Mouse (Mus musculus): ENCODE data around the gene Cacna1a.

The Cacna1a gene

DNA sequence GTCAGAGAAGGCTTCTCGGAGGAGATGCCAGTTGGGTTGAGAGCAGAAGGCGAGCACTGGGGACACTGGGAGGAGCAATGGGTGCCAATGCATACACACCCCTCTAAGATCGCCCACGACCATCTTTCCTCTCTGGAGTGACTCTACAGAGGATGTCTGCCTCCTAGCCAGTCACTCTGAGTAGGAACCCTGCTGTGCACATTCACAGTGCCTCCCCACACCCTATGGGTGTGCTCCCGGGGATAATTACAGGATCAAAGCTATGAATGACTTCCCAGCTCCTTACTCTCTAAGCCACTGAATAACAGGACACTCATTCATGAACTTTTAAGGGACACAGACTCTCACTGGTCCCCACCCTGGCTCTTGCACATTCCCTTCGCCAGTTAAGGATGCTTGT is 151.1 kb downstream of the Cacna1a start:
- DNase-seq (ENCODE audit: low read depth), result no peak

- no peak for DNase-seq (ENCODE audit: low read depth)
These were observed 154.2 kb downstream of the Cacna1a start for GRCm38 (mm10) chr8:84542481-84542880.

DNA sequence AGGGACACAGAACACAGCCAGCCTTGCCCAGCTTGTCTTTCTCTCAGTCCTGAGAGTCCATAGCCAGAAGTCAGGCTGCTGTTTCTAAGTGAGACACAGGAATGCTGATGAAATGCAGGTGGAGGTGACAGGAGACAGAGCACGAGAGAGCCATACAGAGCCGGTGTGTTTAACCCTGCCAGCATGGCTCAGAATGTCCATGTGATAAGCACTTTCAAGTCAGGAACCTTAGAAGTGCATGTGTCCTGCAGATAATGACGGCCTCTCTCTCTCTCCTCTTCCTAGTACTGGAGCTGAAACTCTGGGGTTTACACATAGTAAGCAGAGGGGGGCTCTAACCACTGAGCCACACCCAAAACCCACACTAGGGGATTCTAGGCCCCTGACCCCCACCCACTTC is 157.3 kb downstream of the Cacna1a start:
- peak; percentile 41 for DNase-seq (ENCODE audit: low read depth)

DNA sequence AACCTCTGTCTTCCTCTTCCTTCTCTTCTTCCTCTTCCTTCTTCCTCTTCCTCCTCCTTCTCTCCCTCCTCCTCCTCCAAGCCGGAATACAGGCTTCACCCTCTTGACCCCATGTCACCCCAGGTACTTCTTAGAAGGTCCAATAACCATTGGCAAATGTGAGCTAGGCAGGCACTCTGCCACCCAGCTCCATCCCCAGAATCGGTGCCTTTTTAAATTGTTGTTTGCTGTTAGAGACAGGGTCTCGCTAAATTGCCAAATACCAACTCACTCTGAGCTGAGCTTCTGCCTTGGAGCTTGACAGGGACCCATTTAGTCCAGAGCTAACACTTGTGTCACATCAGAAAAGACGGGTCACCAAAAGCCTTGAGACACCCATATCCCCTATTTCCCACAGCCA is 164.2 kb downstream of the Cacna1a start:
- no peak for DNase-seq (ENCODE audit: low read depth)

GRCm38 (mm10) chr8:84553106-84553505 is 164.9 kb downstream of the Cacna1a start:
- DNase-seq (ENCODE audit: low read depth), result no peak

- no peak for DNase-seq (ENCODE audit: low read depth)
These were observed 165.4 kb downstream of the Cacna1a start for GRCm38 (mm10) chr8:84553617-84554016.

DNA sequence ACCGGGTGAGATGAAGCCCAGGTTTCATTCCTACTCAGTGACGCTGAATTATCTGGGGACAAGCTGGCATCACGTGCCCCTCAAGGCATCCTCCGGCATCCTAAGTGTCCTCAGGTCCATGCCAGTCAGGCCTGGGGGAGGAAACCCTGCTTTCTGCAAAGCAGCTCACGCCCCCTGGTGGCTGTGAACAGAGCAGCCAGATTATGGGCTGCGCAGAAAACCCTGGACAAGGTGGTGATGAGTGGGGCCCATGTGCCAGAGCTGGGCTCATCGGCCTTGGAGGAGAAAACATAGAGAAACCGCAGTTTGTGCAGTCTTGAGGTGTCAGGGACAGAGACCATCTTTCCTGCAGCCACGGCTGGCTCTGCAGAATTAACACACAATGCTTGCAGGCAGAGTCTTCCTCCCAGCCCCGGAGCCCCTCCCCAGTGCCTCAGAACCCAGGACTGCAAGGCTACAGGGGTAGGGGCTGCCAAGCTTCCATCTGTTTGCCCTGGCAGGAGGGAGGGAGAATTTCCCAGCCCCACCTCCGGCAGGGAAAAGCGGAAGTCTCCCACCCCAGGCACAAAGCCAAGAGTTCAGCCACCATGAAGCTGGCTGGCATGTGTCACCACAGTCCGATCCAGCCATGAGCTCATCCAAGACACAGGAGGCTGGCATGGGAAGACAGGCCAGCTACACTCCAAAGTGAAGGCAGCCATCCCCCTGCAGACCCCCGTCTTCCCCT is 166.2 kb downstream of the Cacna1a start:
- peak; percentile 36 for DNase-seq (ENCODE audit: low read depth)

GRCm38 (mm10) chr8:84555269-84555668 is 167.0 kb downstream of the Cacna1a start:
- DNase-seq (ENCODE audit: low read depth), result no peak

DNA sequence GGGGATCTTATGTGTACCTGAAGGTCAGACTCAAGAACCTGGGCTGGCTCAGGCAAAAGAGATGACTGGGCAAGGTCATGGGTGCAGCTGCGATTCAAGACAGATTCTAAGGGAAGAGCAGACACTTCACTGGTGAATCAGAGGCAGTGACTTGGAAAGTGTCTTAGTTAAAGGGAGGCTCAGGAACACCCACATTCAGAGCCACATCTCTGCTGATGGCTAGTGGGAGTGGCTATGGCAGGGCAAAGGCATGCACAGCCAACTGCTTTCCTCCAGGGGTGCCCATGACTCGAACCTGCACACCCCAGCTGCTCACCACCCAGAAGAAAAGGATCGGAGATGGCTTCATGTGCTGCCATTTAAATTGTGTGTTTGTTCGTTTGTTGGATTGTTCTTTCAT is 169.7 kb downstream of the Cacna1a start:
- DNase-seq (ENCODE audit: low read depth), result no peak

GRCm38 (mm10) chr8:84559121-84559604 is 170.9 kb downstream of the Cacna1a start:
- no peak for DNase-seq (ENCODE audit: low read depth)

DNA sequence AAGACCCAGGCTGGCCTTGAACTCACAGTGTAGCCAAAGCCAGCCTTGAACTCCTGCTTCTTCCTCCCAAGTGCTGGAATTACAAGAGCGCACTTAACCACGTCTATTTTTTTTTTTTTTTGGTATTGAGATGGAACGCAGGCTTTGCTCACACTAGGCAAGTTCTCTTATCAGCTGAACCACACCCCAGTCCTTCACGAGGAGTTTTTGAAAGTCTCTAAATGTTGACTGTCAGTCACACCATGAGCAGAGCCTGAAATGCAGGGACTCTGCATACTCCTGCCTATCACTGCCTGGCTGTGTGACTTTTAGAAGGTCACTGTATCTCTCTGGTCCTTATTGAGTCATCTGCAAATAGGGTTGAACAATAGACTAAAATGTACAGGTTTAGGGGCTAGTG is 173.5 kb downstream of the Cacna1a start:
- DNase-seq (ENCODE audit: low read depth), result no peak

GRCm38 (mm10) chr8:84564042-84564441 is 175.8 kb downstream of the Cacna1a start:
- DNase-seq (ENCODE audit: low read depth), result no peak

DNA sequence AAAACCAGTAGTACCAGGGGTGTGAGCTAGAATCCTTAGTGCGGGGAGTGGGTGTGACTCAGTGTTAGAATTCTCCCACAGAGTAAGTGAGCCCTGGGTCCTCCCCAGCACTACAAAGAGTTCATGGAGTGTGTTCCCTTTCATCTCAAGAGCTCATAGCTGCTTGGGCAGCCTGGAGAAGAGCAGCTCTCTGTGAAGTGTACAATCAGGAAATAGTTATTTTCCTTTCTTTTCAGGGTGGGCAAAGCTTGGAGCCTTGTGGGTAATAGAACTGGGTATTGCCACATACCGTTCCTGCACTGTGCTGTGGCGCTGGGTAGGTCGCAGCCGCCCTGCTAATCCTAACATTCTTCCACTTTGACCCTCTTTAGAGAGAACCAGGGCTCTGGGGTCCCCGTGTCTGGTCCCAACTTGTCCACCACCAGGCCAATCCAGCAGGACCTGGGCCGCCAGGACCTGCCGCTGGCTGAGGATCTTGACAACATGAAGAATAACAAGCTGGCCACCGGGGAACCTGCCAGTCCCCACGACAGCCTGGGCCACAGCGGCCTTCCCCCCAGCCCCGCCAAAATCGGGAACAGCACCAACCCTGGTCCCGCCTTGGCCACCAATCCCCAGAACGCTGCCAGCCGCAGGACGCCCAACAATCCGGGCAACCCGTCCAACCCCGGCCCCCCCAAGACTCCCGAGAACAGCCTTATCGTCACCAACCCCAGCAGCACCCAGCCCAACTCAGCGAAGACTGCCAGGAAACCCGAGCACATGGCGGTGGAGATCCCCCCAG is 177.5 kb downstream of the Cacna1a start:
- no peak for DNase-seq (ENCODE audit: low read depth)

DNA sequence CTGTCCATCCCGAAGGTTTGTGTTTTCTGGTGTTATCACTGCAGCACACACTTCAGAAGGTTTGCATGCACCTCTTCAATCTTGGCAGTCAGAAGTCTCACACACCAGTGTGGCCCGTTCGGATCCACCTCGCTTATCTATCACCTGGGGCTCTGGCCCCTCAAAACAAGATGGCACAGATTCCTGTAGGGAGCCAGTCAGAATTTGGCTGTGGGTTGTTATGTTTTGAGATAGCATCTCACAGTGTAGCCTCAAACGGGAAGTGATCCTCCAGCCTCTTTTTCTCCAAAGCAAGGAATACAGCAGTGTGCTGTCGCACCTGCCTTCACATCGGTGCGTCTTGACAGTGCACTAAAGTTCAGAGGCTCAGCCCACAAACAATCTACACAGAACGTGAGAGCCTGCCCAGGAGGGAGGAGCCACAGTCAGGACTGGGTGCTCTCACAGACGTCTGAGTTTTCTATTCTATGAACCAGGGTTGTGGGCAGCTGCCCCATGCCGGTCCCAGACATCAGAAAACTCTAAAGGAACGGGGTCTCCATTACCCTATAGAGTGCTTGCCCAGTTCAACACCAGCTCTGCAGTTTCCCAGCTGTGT is 178.7 kb downstream of the Cacna1a start:
- DNase-seq (ENCODE audit: low read depth), result no peak

- no peak for DNase-seq (ENCODE audit: low read depth)
These were observed 179.3 kb downstream of the Cacna1a start for GRCm38 (mm10) chr8:84567541-84567940.

DNA sequence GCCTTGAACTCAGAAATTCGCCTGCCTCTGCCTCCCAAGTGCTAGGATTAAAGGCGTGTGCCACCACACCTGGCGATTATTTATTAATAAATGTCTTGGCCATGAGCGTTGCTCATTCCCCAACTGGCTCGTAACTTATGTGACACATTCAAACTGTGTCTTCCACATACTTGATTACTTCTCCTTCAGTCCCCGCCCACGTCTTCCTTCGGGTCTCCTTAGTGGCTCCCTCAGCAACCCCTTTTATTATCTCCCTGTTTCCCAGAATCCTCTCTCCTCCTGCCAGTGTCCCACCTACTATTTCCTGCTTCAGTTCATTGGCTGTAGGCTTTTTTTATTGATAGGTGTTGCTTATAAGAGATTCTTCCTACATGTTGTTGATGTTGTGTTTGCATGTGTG is 180.5 kb downstream of the Cacna1a start:
- DNase-seq (ENCODE audit: low read depth), result no peak

GRCm38 (mm10) chr8:84569921-84570673 is 181.9 kb downstream of the Cacna1a start:
- DNase-seq (ENCODE audit: low read depth), result peak; percentile 28

- no peak for DNase-seq (ENCODE audit: low read depth)
These were observed 189.2 kb downstream of the Cacna1a start for GRCm38 (mm10) chr8:84577432-84577831.

GRCm38 (mm10) chr8:84579595-84579994 is 191.4 kb downstream of the Cacna1a start:
- DNase-seq (ENCODE audit: low read depth), result peak; percentile 29

GRCm38 (mm10) chr8:84585311-84585710 is 197.1 kb downstream of the Cacna1a start:
- DNase-seq (ENCODE audit: low read depth), result no peak

- DNase-seq (ENCODE audit: low read depth), result no peak
These were observed 198.0 kb downstream of the Cacna1a start for GRCm38 (mm10) chr8:84586221-84586620.

DNA sequence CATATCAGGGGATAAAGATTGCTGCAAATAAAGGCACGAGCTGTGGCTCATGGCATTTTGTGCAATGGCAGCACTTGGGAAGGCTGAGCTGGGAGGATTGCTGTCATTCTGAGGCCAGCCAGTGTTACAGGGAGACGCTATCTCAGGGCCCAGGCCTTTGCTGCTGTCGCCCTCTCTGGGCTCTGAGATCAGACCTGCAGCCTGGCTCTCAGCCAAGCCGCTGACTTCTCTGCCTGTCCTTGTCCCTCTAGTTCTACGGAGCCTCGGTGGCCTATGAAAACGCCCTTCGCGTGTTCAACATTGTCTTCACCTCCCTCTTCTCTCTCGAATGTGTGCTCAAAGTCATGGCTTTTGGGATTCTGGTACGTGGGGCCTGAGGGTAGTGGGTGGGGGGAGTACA is 200.3 kb downstream of the Cacna1a start:
- DNase-seq (ENCODE audit: low read depth), result no peak

Measured in c-Kit-positive CD71-positive TER-119-negative erythroid progenitor cells, embryonic 14.5 days (primary cell).